Mouse (Mus musculus) lung, embryonic 16.5 days (tissue): ENCODE data around the gene Foxp1. TPM values are rescaled to one million over a fixed set of nuclear protein-coding genes. Genes with fewer than 3 reads are reported as not detected.
A peak's percentile ranks its signal among the peaks of the same experiment; 100 is the strongest.

Source experiments
- ATAC-seq: fragments of 200-750 bp; cut with Nextera tagmentation; 2 replicates; pipeline ENCODE4 v1.8.0; 2017; ENCODE audit warnings: low read depth, mild to moderate bottlenecking, moderate library complexity
- H3K27ac ChIP-seq: fragments of 300-500 bp; sonication (generic); 2 replicates; pipeline ENCODE4 v1.5.1; 2014; ENCODE audit warnings: mild to moderate bottlenecking, control low read depth, low read length
- H3K27me3 ChIP-seq: fragments of 300-500 bp; sonication (generic); 2 replicates; pipeline ENCODE4 v1.6.1; 2014; ENCODE audit warnings: low read depth, low read length, mixed read lengths; ENCODE audit not compliant: control insufficient read depth, insufficient read depth
- H3K36me3 ChIP-seq: fragments of 300-500 bp; sonication (generic); 2 replicates; pipeline ENCODE4 v1.6.1; 2014; ENCODE audit warnings: low read length; ENCODE audit not compliant: control insufficient read depth, insufficient read depth
- H3K4me1 ChIP-seq: fragments of 300-500 bp; sonication (generic); replicated peaks from 2 replicates; pipeline ENCODE4 v1.6.1; 2014; ENCODE audit warnings: low read length, mixed read lengths; ENCODE audit not compliant: control insufficient read depth, insufficient read depth
- H3K4me2 ChIP-seq: fragments of 300-500 bp; sonication (generic); 2 replicates; pipeline ENCODE4 v1.6.1; 2014; ENCODE audit warnings: low read depth, low read length, control low read depth
- H3K4me3 ChIP-seq: fragments of 300-500 bp; sonication (generic); 2 replicates; pipeline ENCODE4 v1.5.1; 2014; ENCODE audit warnings: mild to moderate bottlenecking, low read length, control low read depth
- H3K9ac ChIP-seq: fragments of 300-500 bp; sonication (generic); 2 replicates; pipeline ENCODE4 v1.6.1; 2014; ENCODE audit warnings: low read length, control low read depth
- H3K9me3 ChIP-seq: fragments of 300-500 bp; sonication (generic); 2 replicates; pipeline ENCODE4 v1.6.1; 2016; ENCODE audit warnings: low read length; ENCODE audit not compliant: control insufficient read depth
- WGBS: fragments of 180-500 bp; shearing (Covaris S2); extraction: QIAGEN DNeasy Blood & Tissue Kit; methylation state at CpG from one replicate; pipeline ENCODE4 v1.1.7; 2014; 5-methylcytosine and 5-hydroxymethylcytosine counted together
- polyA plus RNA-seq: library from polyadenylated mRNA; unstranded; fragments of >200 nt; fragmentation: Nextera tagmentation; extraction: Ambion mirVana; gene quantifications from 2 replicates; pipeline ENCODE4 v1.2.1, GENCODE M21; 2015

The Foxp1 gene
- polyA plus RNA-seq, 1 experiment from 2014 or later, result 116 TPM

- Histone ChIP-seq H3K9ac (peak overlapping the region; percentile 37), H3K27me3 (no peaks in the 10 kb centered on the region; the same call in 1 of the 2 replicates), H3K4me1 (peaks cover 11% of the 10 kb centered on the region), H3K36me3 (no peaks in the 10 kb centered on the region), H3K9me3 (no peaks in the 10 kb centered on the region), H3K4me2 (peak overlapping the region; percentile 54), H3K27ac (peak overlapping the region; percentile 6; the same call in 1 of the 2 replicates), H3K4me3 (peak overlapping the region; percentile 41)
- 30% methylated on average over 3 of the region's 3 CpGs for WGBS
- no peak for ATAC-seq
These were observed 496.5 kb downstream of the Foxp1 start for GRCm38 (mm10) chr6:99026040-99026439.

GRCm38 (mm10) chr6:99024588-99024987, 497.9 kb downstream of the Foxp1 start:
- no peaks in the 10 kb centered on the region for H3K36me3 ChIP-seq
- H3K4me1 ChIP-seq, result peaks cover 11% of the 10 kb centered on the region
- ATAC-seq, result no peak
- H3K4me3 ChIP-seq, result peak overlapping the region; percentile 29
- H3K27me3 ChIP-seq, result no peaks in the 10 kb centered on the region; the same call in 1 of the 2 replicates
- no peak overlapping the region for H3K27ac ChIP-seq
- H3K9me3 ChIP-seq, result no peaks in the 10 kb centered on the region
- H3K4me2 ChIP-seq, result peak overlapping the region; percentile 54
- no peak overlapping the region for H3K9ac ChIP-seq
- WGBS, result 44% methylated on average over 9 of the region's 9 CpGs

GRCm38 (mm10) chr6:99020570-99021444, 501.7 kb downstream of the Foxp1 start:
- no peak overlapping the region for H3K4me2 ChIP-seq
- 0 out of 2 replicates have a peak overlapping the region, but pooled peaks have one; percentile 33 for H3K27ac ChIP-seq
- H3K36me3 ChIP-seq, result no peaks in the 10 kb centered on the region
- peaks cover 11% of the 10 kb centered on the region for H3K4me1 ChIP-seq
- no peak for ATAC-seq
- H3K27me3 ChIP-seq, result no peaks in the 10 kb centered on the region
- H3K9me3 ChIP-seq, result no peaks in the 10 kb centered on the region
- no peak overlapping the region for H3K4me3 ChIP-seq
- no peak overlapping the region for H3K9ac ChIP-seq
- WGBS, result 53% methylated on average over 12 of the region's 12 CpGs

- WGBS, result 73% methylated on average over 8 of the region's 8 CpGs
- Histone ChIP-seq H3K27ac (no peak overlapping the region), H3K4me3 (no peak overlapping the region), H3K9me3 (no peaks in the 10 kb centered on the region), H3K9ac (no peak overlapping the region), H3K36me3 (peaks cover 4% of the 10 kb centered on the region), H3K4me2 (no peak overlapping the region), H3K27me3 (no peaks in the 10 kb centered on the region), H3K4me1 (peaks cover 5% of the 10 kb centered on the region)
- ATAC-seq, result no peak
These were observed 502.8 kb downstream of the Foxp1 start for GRCm38 (mm10) chr6:99019716-99020115.

GRCm38 (mm10) chr6:99019266-99019665, 503.3 kb downstream of the Foxp1 start:
- H3K27me3 ChIP-seq, result no peaks in the 10 kb centered on the region
- peaks cover 7% of the 10 kb centered on the region for H3K4me1 ChIP-seq
- H3K4me2 ChIP-seq, result no peak overlapping the region

GRCm38 (mm10) chr6:99013866-99014502, 508.5 kb downstream of the Foxp1 start:
- no peak for ATAC-seq
- peaks cover 27% of the 10 kb centered on the region for H3K4me1 ChIP-seq
- 48% methylated on average over 16 of the region's 16 CpGs for WGBS
- no peak overlapping the region for H3K4me2 ChIP-seq
- H3K9ac ChIP-seq, result no peak overlapping the region
- no peaks in the 10 kb centered on the region for H3K9me3 ChIP-seq
- H3K27ac ChIP-seq, result peak overlapping the region; percentile 72; the same call in 1 of the 2 replicates
- H3K36me3 ChIP-seq, result peaks cover 12% of the 10 kb centered on the region
- no peaks in the 10 kb centered on the region for H3K27me3 ChIP-seq
- H3K4me3 ChIP-seq, result no peak overlapping the region

More at GRCm38 (mm10) chr6:99019266-99019665, 503.3 kb downstream of the Foxp1 start:
- peaks cover 7% of the 10 kb centered on the region for H3K36me3 ChIP-seq
- ATAC-seq, result peak; percentile 17; the same call in 1 of the 2 replicates
- H3K27ac ChIP-seq, result no peak overlapping the region
- no peak overlapping the region for H3K4me3 ChIP-seq
- 48% methylated on average over 9 of the region's 9 CpGs for WGBS
- H3K9me3 ChIP-seq, result no peaks in the 10 kb centered on the region
- H3K9ac ChIP-seq, result no peak overlapping the region

- H3K27ac ChIP-seq, result peak overlapping the region; percentile 72
- no peaks in the 10 kb centered on the region for H3K27me3 ChIP-seq
- H3K9ac ChIP-seq, result no peak overlapping the region
- 28% methylated on average over 14 of the region's 14 CpGs for WGBS
- H3K4me1 ChIP-seq, result peaks cover 27% of the 10 kb centered on the region
- peaks cover 17% of the 10 kb centered on the region for H3K36me3 ChIP-seq
- H3K4me3 ChIP-seq, result no peak overlapping the region
- no peak overlapping the region for H3K4me2 ChIP-seq
- ATAC-seq, result no peak
- peaks cover 4% of the 10 kb centered on the region; the same call in 1 of the 2 replicates for H3K9me3 ChIP-seq
These were observed 509.2 kb downstream of the Foxp1 start for GRCm38 (mm10) chr6:99013119-99013865.

GRCm38 (mm10) chr6:99011895-99012584, 510.5 kb downstream of the Foxp1 start:
- ATAC-seq, result peak; percentile 82
- Histone ChIP-seq H3K9me3 (peaks cover 4% of the 10 kb centered on the region; the same call in 1 of the 2 replicates), H3K4me3 (no peak overlapping the region), H3K4me1 (peaks cover 27% of the 10 kb centered on the region), H3K9ac (no peak overlapping the region), H3K36me3 (peaks cover 23% of the 10 kb centered on the region), H3K27ac (peak overlapping the region; percentile 72), H3K4me2 (no peak overlapping the region), H3K27me3 (no peaks in the 10 kb centered on the region)
- WGBS, result 36% methylated on average over 8 of the region's 8 CpGs
